Mouse (Mus musculus) small intestine, adult 2 months (tissue): ENCODE measurements at regions not wholly inside any gene's neighbourhood (a gene's known extent, or its start where the extent isn't known, plus 50 kb on each side); places are given as distances from the start of the nearest gene placed in this dataset.

Experiments
- CTCF ChIP-seq: fragments of 200-500 bp; IDR thresholded peaks from 2 replicates; pipeline ENCODE4 v1.5.1; 2012; ENCODE audit warnings: low read depth, mild to moderate bottlenecking, control low read depth, inconsistent platforms, low read length, moderate library complexity, mixed read lengths; ENCODE audit not compliant: insufficient replicate concordance, insufficient read length; ENCODE audit errors: extremely low read depth
- POLR2A ChIP-seq: fragments of 200-500 bp; IDR thresholded peaks from 2 replicates; pipeline ENCODE4 v1.6.1; 2012; ENCODE audit warnings: low read depth, mild to moderate bottlenecking, control low read depth, inconsistent platforms, low read length, moderate library complexity

DNA sequence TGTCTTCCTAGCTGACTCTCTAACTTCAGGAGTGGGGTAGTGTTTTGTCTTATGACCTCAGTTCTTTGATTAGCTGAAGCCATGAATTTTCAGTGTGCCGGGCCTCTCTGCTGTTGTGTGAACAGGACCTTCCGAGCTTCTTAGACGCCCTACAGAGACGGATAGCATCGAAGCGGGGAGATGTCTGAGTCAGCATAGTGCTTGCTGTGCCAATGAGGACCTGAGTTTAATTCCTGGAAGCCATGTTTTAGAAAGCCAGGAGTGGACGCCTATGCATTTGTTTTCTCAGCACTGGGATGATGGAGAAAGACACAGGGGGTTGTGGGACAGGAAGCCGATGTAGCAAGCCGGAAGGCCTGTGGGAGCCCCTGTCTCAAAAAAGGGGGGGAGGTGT is 130.5 kb downstream of the Ets2 start:
- TF ChIP-seq POLR2A (no peak), CTCF (no peak)
